Mouse (Mus musculus) c-Kit-positive CD71-negative TER-119-negative erythroid progenitor cells, embryonic 14.5 days (primary cell): ENCODE results near the gene Pdcd4.
"Not testable (repeated sequence)": the region's sequence is repeated elsewhere in the genome, so short reads cannot be mapped to it uniquely, and the experiment has no call there.

Experiments
- DNase-seq: peaks from one replicate; pipeline ENCODE4 v3.0.0-alpha.2; 2013; ENCODE audit warnings: low read depth

The Pdcd4 gene

GRCm38 (mm10) chr19:53901931-53902738 is 10.1 kb downstream of the Pdcd4 start:
- DNase-seq: no peak

- peak; percentile 93 for DNase-seq
Observed at GRCm38 (mm10) chr19:53902739-53903487, 10.9 kb downstream of the Pdcd4 start.

- no peak for DNase-seq
Observed at GRCm38 (mm10) chr19:53903507-53904321, 11.7 kb downstream of the Pdcd4 start.

GRCm38 (mm10) chr19:53904833-53905480 is 12.9 kb downstream of the Pdcd4 start:
- no peak for DNase-seq

GRCm38 (mm10) chr19:53906033-53906702 is 14.1 kb downstream of the Pdcd4 start:
- DNase-seq: no peak

GRCm38 (mm10) chr19:53906703-53907070 is 14.7 kb downstream of the Pdcd4 start:
- not testable (repeated sequence) for DNase-seq

- no peak for DNase-seq
Observed at GRCm38 (mm10) chr19:53914950-53915349, 22.9 kb downstream of the Pdcd4 start.

- no peak for DNase-seq
Observed at GRCm38 (mm10) chr19:53919541-53919940, 27.5 kb downstream of the Pdcd4 start.

GRCm38 (mm10) chr19:53921996-53922395 is 30.0 kb downstream of the Pdcd4 start:
- not testable (repeated sequence) for DNase-seq

GRCm38 (mm10) chr19:53925338-53925751 is 33.3 kb downstream of the Pdcd4 start:
- no peak for DNase-seq

- no peak for DNase-seq
Observed at GRCm38 (mm10) chr19:53926705-53927104, 34.7 kb downstream of the Pdcd4 start.

- DNase-seq: no peak
Observed at GRCm38 (mm10) chr19:53929218-53929617, 37.2 kb downstream of the Pdcd4 start.

GRCm38 (mm10) chr19:53933050-53933449 is 41.0 kb downstream of the Pdcd4 start:
- DNase-seq: no peak

GRCm38 (mm10) chr19:53934046-53934445 is 42.0 kb downstream of the Pdcd4 start:
- no peak for DNase-seq

- DNase-seq: no peak
Observed at GRCm38 (mm10) chr19:53939467-53939866, 47.4 kb downstream of the Pdcd4 start.

GRCm38 (mm10) chr19:53941139-53941538 is 49.1 kb downstream of the Pdcd4 start:
- no peak for DNase-seq

GRCm38 (mm10) chr19:53942342-53942741 is 50.3 kb downstream of the Pdcd4 start:
- no peak for DNase-seq

- peak; percentile 99 for DNase-seq
Observed at GRCm38 (mm10) chr19:53943802-53944785, 52.1 kb downstream of the Pdcd4 start, which contains the start of the genes Shoc2 and Bbip1. Shoc2 (plus strand) TSS chr19:53944306. Bbip1 (minus strand) TSS chr19:53944627.

GRCm38 (mm10) chr19:53944786-53945169 is 52.7 kb downstream of the Pdcd4 start:
- no peak for DNase-seq
